Mouse (Mus musculus): ENCODE measurements around the gene Ankrd13b.

GRCm38 (mm10) chr11:77508068-77509021 lies 18.9 kb upstream of the Ankrd13b start:
- TF ChIP-seq CTCF (IDR thresholded peaks at IDR 0.05; ENCODE audit: extremely low read depth, insufficient read depth, insufficient read length, insufficient replicate concordance) = peak; percentile 95
- TF ChIP-seq POLR2A (IDR thresholded peaks at IDR 0.05; ENCODE audit: low read depth, low read length) = no peak

Data from spleen, adult 2 months (tissue).